Mouse (Mus musculus) mouse trophoblast stem cell (cell line): ENCODE data around the gene Slamf7.

Experiments
- in situ Hi-C, 2 experiments: fragments of 300-500 bp; cut with MseI, MboI; formaldehyde crosslinking; loops; 2 replicates in 1 of 2; 3 replicates in 1 of 2; pipeline ENCODE4 v1.15.1; 2025

The Slamf7 gene

GRCm38 (mm10) chr1:171637101-171637500 lies 15.7 kb downstream of the Slamf7 start:
- in situ Hi-C loops = no loop called here

GRCm38 (mm10) chr1:171635696-171636095 lies 17.1 kb downstream of the Slamf7 start:
- in situ Hi-C loops = no loop called here

GRCm38 (mm10) chr1:171631447-171631846 lies 21.4 kb downstream of the Slamf7 start:
- in situ Hi-C loops = no loop called here

GRCm38 (mm10) chr1:171630912-171631311 lies 21.9 kb downstream of the Slamf7 start:
- in situ Hi-C loops = no loop called here

GRCm38 (mm10) chr1:171630041-171630440 lies 22.8 kb downstream of the Slamf7 start:
- in situ Hi-C loops = no loop called here

- in situ Hi-C loops = no loop called here
Measured at GRCm38 (mm10) chr1:171629168-171629567, 23.7 kb downstream of the Slamf7 start.

GRCm38 (mm10) chr1:171627801-171628200 lies 25.0 kb downstream of the Slamf7 start:
- in situ Hi-C loops = no loop called here

- in situ Hi-C loops = no loop called here
Measured at GRCm38 (mm10) chr1:171620091-171620490, 32.7 kb downstream of the Slamf7 start.

GRCm38 (mm10) chr1:171619645-171620044 lies 33.2 kb downstream of the Slamf7 start:
- in situ Hi-C loops = no loop called here

- in situ Hi-C loops = no loop called here
Measured at GRCm38 (mm10) chr1:171619001-171619400, 33.8 kb downstream of the Slamf7 start.

- in situ Hi-C loops = no loop called here
Measured at GRCm38 (mm10) chr1:171616881-171617515, 35.8 kb downstream of the Slamf7 start.

GRCm38 (mm10) chr1:171613962-171614361 lies 38.9 kb downstream of the Slamf7 start:
- in situ Hi-C loops = no loop called here

GRCm38 (mm10) chr1:171610781-171611180 lies 42.1 kb downstream of the Slamf7 start:
- in situ Hi-C loops = no loop called here

- in situ Hi-C loops = no loop called here
Measured at GRCm38 (mm10) chr1:171610026-171610425, 42.8 kb downstream of the Slamf7 start.

GRCm38 (mm10) chr1:171607176-171607575 lies 45.7 kb downstream of the Slamf7 start, which contains the start of gene Ly9:
Gene Ly9 (minus strand): TSS chr1:171607410.
- in situ Hi-C loops = no loop called here

GRCm38 (mm10) chr1:171606656-171607055 lies 46.2 kb downstream of the Slamf7 start:
- in situ Hi-C loops = no loop called here

- in situ Hi-C loops = no loop called here
Measured at GRCm38 (mm10) chr1:171604686-171605085, 48.1 kb downstream of the Slamf7 start.

GRCm38 (mm10) chr1:171584584-171584983 lies 68.3 kb downstream of the Slamf7 start:
- in situ Hi-C loops = no loop called here
